Mouse (Mus musculus): Measurements from ENCODE around the gene Agxt.
A peak's percentile ranks its signal among the peaks of the same experiment; 100 is the strongest.

Gene Agxt

DNA sequence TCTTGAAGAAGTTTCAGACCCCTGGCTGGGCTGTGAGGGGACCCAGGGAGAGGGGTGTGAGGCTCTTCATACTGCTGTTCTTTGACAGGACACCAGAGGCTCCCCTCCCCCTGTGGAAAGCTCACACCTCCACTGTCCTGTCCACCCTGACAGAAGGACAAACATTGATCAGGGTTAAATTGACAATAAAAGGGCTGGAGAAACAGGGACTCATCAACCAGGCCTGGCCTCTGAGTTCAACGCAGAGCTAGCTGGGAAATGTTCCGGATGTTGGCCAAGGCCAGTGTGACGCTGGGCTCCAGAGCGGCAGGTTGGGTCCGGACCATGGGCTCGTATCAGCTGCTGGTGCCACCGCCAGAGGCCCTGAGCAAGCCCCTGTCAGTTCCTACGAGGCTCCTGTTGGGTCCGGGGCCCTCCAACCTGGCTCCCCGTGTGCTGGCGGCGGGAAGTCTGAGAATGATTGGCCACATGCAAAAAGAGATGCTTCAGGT, at the start of gene Agxt:
Gene Agxt (plus strand): TSS at position 205 of the 491 bp plus-strand sequence.
- DNase-seq (ENCODE audit: low spot score in 2 of 2), result no peak

DNA sequence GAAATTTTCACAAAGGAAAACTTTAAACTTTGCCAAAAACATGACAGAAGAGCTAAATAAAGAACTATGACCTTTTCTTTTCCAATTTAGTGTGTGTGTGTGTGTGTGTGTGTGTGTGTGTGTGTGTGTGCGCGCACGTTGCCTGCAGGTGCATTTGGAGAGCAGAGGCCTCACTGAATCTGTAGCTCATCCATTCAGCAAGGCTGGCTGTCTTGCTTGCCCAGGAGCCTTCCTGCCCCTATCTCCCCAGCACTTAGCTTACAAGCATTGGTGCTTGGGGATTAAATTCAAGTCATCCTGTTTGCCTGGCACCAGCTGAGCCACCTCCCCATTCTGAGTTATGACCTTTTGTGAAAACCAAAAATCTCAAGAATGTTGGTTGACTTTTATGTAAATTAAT, 42.5 kb upstream of the Agxt start:
- DNase-seq (ENCODE audit: low spot score in 2 of 2), result no peak

- no peak for DNase-seq (ENCODE audit: low spot score in 2 of 2)
These were observed 36.1 kb upstream of the Agxt start for GRCm38 (mm10) chr1:93098956-93099355.

- no peak for DNase-seq (ENCODE audit: low spot score in 2 of 2)
These were observed 34.8 kb upstream of the Agxt start for GRCm38 (mm10) chr1:93100243-93100575.

GRCm38 (mm10) chr1:93100576-93101491, 34.2 kb upstream of the Agxt start:
- peak in 1 of 2 experiments; percentile 53 for DNase-seq (ENCODE audit: low spot score in 2 of 2)

- peak; percentile 75 to 81 for DNase-seq (ENCODE audit: low spot score in 2 of 2)
These were observed 33.4 kb upstream of the Agxt start, which contains the start of gene Kif1a for GRCm38 (mm10) chr1:93101571-93102061. TSS of gene Kif1a (minus strand) at chr1:93101951.

DNA sequence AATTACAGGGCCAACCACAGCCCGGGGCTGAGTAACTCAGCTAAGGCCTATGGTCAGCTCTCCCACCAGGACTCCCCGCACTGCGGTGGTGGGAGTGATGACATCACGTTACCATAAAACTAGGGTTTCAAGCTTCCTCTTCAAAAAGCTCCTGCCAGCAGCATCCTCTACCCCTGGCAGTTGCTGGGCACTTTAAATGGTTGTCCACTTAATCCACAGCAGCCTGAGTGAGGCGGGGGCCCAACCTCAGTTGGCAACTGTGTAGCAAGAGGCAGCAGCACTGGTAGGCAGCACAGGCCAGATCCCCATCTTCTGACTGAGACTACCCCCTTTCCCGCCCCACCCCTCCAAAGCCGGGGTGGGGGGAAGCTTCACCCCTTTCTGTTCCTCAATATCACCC, 32.3 kb upstream of the Agxt start:
- no peak for DNase-seq (ENCODE audit: low spot score in 2 of 2)

DNA sequence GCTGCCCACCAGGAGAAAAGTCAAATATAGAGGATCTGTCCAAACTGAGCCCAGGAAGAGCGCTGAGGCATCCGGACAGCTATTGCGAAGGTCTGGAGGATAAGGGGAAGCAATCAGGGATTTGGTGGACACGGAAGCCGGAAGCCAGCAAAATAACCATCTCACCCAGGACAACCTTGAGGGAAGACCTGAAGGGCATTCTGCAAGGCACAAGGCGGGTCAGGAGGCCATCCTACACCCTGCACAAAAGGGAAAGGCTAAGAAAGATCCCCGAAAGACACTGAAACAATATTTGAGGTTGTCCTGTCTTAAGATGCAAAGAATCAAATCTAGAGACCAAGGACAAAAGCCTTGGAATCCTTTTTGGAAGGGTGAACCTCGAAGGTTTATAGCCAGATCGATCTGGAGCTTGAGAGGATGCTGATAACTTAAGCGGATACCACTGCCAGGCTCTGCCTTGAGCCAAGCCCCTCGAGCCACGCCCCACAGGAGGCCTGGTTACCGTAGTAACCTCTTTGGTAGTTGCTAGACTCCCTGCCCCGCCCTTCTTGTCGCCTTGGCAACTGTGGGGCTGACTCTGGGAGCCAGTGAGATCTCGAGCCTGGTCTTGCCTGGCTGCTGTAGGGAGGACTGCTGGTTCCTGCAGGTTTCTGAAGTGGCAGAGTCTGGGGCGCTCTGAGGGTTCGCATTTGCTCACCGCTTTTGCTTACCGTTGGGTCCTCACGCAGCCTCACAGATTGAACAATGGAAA, 20.2 kb upstream of the Agxt start:
- DNase-seq (ENCODE audit: low spot score in 2 of 2), result peak; percentile 48 to 62

DNA sequence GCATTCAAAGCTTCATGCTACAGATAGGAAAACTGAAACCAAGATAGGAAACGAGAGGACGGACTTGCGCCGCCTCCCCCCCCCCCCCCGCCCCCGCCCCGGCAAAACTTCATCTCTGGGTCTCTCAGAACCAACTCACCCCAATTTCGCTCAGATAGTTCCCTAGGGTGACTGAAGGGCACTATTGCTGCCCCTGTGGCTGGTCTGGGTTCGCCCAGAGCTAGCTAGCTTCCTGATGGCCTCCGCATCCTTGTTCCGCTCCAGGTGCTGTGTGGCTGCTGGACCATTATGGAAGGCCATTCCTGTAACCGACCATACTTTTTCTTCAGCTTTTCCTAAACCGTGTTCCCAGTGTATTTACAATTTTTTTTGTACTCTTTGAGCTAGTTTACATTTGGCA, 19.6 kb upstream of the Agxt start:
- DNase-seq (ENCODE audit: low spot score in 2 of 2), result no peak

DNA sequence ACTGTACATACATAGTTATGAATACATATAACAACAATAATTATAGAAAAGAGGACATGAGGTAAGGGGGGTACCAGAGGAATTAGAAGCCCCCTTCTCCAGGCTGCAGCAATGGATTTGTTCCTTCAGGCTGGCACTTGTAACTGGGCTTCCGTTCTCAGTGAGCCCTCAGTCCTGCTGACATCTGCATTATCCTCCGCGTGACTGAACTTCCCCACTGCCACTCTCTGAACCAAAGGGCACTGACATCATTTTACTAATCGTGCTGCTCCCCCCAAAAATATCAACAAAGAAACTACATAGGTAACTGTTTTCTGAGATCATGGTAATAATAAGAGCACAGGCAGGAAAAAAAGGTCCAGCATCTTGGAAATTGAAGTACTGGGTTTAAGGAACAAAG, 16.2 kb upstream of the Agxt start:
- no peak for DNase-seq (ENCODE audit: low spot score in 2 of 2)

DNA sequence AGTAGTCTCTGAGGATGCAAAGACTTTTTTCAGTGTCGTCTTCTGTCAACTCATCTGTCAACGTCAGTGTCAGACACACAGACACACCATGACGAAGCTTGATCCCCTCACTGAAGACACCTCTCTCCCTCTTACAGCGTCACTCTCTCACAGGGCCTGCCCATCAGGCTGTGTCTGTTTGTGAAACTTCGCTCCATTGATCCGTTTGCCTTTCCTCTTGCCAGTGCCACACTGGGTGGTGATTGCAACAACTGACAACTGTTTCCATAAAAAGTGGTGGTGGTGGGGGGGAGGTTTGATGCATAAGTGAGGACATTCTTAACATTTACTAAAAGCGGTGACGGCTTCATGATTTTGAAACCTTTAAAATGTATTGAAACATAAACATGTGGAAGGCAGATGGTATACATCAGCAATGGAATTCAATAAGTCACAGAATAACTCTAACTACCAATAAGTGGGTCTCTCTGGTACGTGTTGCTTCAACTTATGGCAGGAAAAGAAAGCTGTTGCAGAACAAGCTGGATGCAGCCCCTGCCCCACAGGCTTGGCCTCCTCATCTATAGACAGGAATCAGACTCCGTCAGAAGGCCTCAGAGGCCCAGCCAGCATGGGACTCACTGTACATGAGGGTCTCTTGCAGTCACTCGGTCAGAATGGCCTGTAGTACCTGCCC, 11.7 kb upstream of the Agxt start:
- no peak for DNase-seq (ENCODE audit: low spot score in 2 of 2)

DNA sequence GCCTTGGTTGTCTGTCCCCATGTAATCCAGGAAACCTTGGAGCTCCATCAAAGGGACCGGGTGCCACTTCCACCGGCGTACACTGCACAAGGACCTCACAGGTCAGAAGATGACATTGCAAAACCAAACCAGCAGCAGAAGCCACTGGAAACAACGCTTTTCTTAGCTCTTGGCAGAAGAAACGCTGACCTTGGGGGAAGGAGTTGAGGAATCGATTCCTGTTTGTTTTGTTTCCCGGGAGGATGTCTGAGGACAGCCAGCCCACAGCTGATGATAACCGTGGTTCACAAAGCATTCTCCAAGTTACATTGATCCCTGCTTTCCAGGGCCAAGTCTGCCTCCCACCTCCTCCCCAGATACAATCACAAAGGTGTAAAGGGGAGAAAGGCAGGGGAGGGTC, 11.0 kb upstream of the Agxt start:
- no peak for DNase-seq (ENCODE audit: low spot score in 2 of 2)

- no peak for DNase-seq (ENCODE audit: low spot score in 2 of 2)
These were observed 9.8 kb upstream of the Agxt start for GRCm38 (mm10) chr1:93125256-93125655.

GRCm38 (mm10) chr1:93128209-93128608, 6.8 kb upstream of the Agxt start:
- DNase-seq (ENCODE audit: low spot score in 2 of 2), result no peak

- peak; percentile 64 to 69 for DNase-seq (ENCODE audit: low spot score in 2 of 2)
These were observed 6.2 kb upstream of the Agxt start for GRCm38 (mm10) chr1:93128710-93129349.

- no peak for DNase-seq (ENCODE audit: low spot score in 2 of 2)
These were observed 4.6 kb upstream of the Agxt start for GRCm38 (mm10) chr1:93130242-93130983.

DNA sequence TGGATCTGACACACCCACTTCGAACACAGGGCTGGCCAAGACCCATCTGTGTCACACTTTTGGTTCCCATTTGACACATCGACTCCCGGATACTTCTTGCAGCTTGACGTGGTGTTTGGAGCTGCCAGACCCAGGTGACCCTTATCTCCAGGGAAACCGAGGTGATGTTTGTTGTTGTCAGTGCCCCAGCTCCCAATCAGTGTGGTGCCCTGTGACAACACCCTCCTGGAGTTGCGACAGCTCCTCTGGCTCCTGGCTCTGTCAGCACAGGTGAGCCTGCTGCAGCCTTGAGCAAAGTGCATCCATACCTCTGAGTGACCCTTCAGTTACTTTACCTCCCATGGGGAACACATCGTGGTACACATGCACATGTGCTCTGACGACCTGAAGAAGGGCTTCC, 2.4 kb upstream of the Agxt start:
- no peak for DNase-seq (ENCODE audit: low spot score in 2 of 2)

GRCm38 (mm10) chr1:93138534-93138933, 3.5 kb downstream of the Agxt start:
- DNase-seq (ENCODE audit: low spot score in 2 of 2), result no peak

GRCm38 (mm10) chr1:93139713-93140112, 4.7 kb downstream of the Agxt start:
- DNase-seq (ENCODE audit: low spot score in 2 of 2), result no peak

- DNase-seq (ENCODE audit: low spot score in 2 of 2), result no peak
These were observed 7.8 kb downstream of the Agxt start for GRCm38 (mm10) chr1:93142871-93143270.

- no peak for DNase-seq (ENCODE audit: low spot score in 2 of 2)
These were observed 9.1 kb downstream of the Agxt start for GRCm38 (mm10) chr1:93144176-93144575.

Measured in frontal cortex, postnatal 25 days (tissue).